Mouse (Mus musculus) limb, embryonic 11.5 days (tissue): ENCODE results near the gene Ifitm10. TPM values are rescaled to one million over a fixed set of nuclear protein-coding genes. Genes with fewer than 3 reads are reported as not detected.
"Not testable (repeated sequence)": the region's sequence is repeated elsewhere in the genome, so short reads cannot be mapped to it uniquely, and the experiment has no call there.

Experiments used
- ATAC-seq: fragments of 200-750 bp; cut with Nextera tagmentation; 2 replicates; pipeline ENCODE4 v1.8.0; 2017; ENCODE audit warnings: low read depth; ENCODE audit not compliant: insufficient number of reproducible peaks, low FRiP score, low TSS enrichment
- DNase-seq: peaks from one replicate; pipeline ENCODE4 v3.0.0-alpha.2; 2015; ENCODE audit warnings: low spot score
- H3K27ac ChIP-seq: fragments of 300-500 bp; sonication (generic); replicated peaks from 2 replicates; pipeline ENCODE4 v1.5.1; 2014; ENCODE audit warnings: low read depth, mild to moderate bottlenecking, low read length
- H3K27me3 ChIP-seq: fragments of 300-500 bp; sonication (generic); 2 replicates; pipeline ENCODE4 v1.6.1; 2014; ENCODE audit warnings: mild to moderate bottlenecking, low read length, mixed read lengths; ENCODE audit not compliant: control insufficient read depth, insufficient read depth
- H3K36me3 ChIP-seq: fragments of 300-500 bp; sonication (generic); 2 replicates; pipeline ENCODE4 v1.6.1; 2014; ENCODE audit warnings: mild to moderate bottlenecking, low read length, moderate library complexity, mixed read lengths; ENCODE audit not compliant: control insufficient read depth, insufficient read depth
- H3K4me1 ChIP-seq: fragments of 300-500 bp; sonication (generic); 2 replicates; pipeline ENCODE4 v1.6.1; 2014; ENCODE audit warnings: low read length, mixed read lengths; ENCODE audit not compliant: control insufficient read depth, insufficient read depth
- H3K4me2 ChIP-seq: fragments of 300-500 bp; sonication (generic); 2 replicates; pipeline ENCODE4 v1.6.1; 2014; ENCODE audit warnings: low read depth, mild to moderate bottlenecking, moderate library complexity; ENCODE audit not compliant: severe bottlenecking
- H3K4me3 ChIP-seq: fragments of 300-500 bp; sonication (generic); 2 replicates; pipeline ENCODE4 v1.5.1; 2014; ENCODE audit warnings: low read depth, low read length
- H3K9ac ChIP-seq: fragments of 300-500 bp; sonication (generic); 2 replicates; pipeline ENCODE4 v1.6.1; 2014; ENCODE audit warnings: mild to moderate bottlenecking, low read length
- H3K9me3 ChIP-seq: fragments of 300-500 bp; sonication (generic); 2 replicates; pipeline ENCODE4 v1.6.1; 2016; ENCODE audit warnings: low read length; ENCODE audit not compliant: control insufficient read depth
- WGBS: fragments of 180-500 bp; shearing (Covaris S2); extraction: QIAGEN DNeasy Blood & Tissue Kit; methylation state at CpG from one replicate; pipeline ENCODE4 v1.1.7; 2014; 5-methylcytosine and 5-hydroxymethylcytosine counted together
- polyA plus RNA-seq: library from polyadenylated mRNA; unstranded; fragments of >200 nt; fragmentation: Nextera tagmentation; extraction: Ambion mirVana; gene quantifications from 2 replicates; pipeline ENCODE4 v1.2.1, GENCODE M21; 2014

The Ifitm10 gene
- polyA plus RNA-seq, 1 experiment from 2014 or later: 0.72 TPM

DNA sequence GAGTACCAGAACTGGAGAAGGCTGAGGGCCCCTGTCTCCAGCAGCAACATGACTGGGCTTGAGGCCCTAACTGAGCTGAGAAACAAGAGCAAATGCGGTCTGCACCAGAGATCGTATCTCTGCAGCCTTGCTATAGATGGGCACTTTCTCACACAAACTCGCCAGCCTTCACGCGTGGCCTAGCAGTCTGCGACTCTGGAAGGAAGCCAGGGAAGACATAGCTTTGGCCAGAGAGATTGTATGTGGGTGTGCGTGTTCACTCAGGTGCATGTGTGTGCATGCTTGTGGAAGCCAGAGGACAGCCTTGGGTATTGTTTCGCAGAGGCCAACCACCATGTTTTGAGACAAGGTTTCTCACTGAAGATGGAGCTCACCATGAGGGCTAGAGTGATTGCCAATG is 35.1 kb upstream of the Ifitm10 start:
- Histone ChIP-seq H3K27me3 (no peaks in the 10 kb centered on the region), H3K4me3 (no peak overlapping the region), H3K4me2 (no peak overlapping the region), H3K9ac (no peak overlapping the region), H3K27ac (no peak overlapping the region), H3K9me3 (no peaks in the 10 kb centered on the region), H3K4me1 (no peaks in the 10 kb centered on the region), H3K36me3 (no peaks in the 10 kb centered on the region)
- WGBS: 94% methylated on average over 8 of the region's 8 CpGs
- ATAC-seq (no peak), DNase-seq (no peak)

DNA sequence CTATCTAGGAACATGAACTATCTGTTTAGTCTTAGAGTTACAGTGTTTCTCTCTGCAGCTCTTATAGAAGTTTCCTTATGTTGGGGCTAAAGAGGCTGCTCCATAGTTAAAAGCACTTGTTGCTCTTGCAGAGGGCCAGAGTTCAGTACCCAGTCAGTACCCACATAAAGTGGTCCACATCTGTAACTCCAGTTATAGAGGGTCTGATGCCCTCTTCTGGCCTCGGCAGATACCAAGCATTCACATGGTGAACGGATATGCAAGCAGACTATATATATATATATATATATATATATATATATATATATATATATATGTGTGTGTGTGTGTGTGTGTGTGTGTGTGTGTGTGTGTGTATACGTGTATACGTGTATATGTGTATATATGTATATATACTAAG is 34.4 kb upstream of the Ifitm10 start:
- no peak for DNase-seq
- Histone ChIP-seq H3K27ac (no peak overlapping the region), H3K4me3 (no peak overlapping the region), H3K4me2 (no peak overlapping the region), H3K9me3 (no peaks in the 10 kb centered on the region), H3K4me1 (no peaks in the 10 kb centered on the region), H3K27me3 (no peaks in the 10 kb centered on the region), H3K36me3 (no peaks in the 10 kb centered on the region), H3K9ac (no peak overlapping the region)
- 82% methylated on average over 4 of the region's 4 CpGs for WGBS
- no peak for ATAC-seq

DNA sequence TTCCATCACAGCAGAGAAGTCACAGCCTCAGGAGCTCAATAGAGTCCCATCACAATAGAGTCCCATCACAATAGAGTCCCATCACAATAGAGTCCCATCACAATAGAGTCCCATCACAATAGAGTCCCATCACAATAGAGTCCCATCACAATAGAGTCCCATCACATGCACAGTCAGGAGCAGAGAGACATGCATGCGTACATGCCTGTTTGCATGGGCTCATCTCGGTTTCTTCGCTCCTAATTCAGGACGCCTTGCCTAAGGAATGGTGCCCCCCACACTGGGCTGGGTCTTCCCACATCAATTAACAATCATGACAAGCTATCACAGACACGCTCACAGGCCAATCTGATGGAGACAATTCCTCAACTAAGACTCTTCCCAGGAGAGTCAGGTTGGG is 31.6 kb upstream of the Ifitm10 start:
- not testable (repeated sequence) for DNase-seq, H3K9me3 ChIP-seq, H3K27me3 ChIP-seq, H3K4me3 ChIP-seq, H3K4me1 ChIP-seq, H3K4me2 ChIP-seq, ATAC-seq, H3K9ac ChIP-seq, H3K27ac ChIP-seq, H3K36me3 ChIP-seq
- WGBS: 86% methylated on average over 5 of the region's 5 CpGs

DNA sequence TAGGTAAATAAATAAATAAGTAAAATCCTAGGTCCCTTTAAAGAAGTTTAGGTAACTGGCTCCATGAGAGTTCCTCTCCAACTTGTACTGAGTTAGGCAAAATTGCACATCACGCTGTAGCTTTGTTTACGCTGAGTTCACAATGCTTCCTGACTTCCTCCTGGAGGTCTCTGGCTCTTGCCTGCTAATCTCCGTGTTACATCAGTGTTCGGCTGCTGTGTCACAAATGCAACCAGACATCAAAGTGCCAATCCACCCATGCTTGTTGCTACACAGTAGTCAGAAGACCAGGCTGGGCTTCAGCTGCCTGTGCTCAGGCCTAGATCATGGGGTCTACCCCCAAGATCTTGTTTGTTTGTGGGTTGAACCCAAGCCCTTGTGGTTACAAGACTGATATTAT is 30.0 kb upstream of the Ifitm10 start:
- Histone ChIP-seq H3K36me3 (no peaks in the 10 kb centered on the region), H3K4me3 (no peak overlapping the region), H3K4me2 (no peak overlapping the region), H3K9ac (no peak overlapping the region), H3K9me3 (no peaks in the 10 kb centered on the region), H3K4me1 (no peaks in the 10 kb centered on the region), H3K27me3 (no peaks in the 10 kb centered on the region), H3K27ac (no peak overlapping the region)
- ATAC-seq: no peak
- DNase-seq: no peak
- WGBS: 80% methylated on average over 4 of the region's 4 CpGs

DNA sequence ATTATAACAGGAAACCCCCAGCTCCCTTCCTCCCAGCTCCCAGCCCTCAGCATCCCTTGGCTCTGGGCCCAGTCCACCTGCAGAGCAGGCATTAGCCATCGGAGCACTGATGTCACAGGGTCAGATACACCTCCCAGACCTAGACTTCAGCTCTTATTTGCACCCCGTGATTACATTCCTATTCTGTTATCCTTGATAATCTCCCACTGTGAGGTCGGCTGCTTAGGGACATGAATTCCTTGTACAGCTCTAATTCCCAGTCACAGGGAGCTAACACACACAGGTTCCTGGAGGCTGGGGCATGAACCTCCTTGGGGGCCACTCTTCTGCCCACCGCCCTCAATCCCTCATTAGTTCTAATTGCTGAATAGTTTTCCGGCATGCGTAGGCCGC is 27.2 kb upstream of the Ifitm10 start:
- DNase-seq: no peak
- no peak for ATAC-seq
- H3K9ac ChIP-seq: no peak overlapping the region

DNA sequence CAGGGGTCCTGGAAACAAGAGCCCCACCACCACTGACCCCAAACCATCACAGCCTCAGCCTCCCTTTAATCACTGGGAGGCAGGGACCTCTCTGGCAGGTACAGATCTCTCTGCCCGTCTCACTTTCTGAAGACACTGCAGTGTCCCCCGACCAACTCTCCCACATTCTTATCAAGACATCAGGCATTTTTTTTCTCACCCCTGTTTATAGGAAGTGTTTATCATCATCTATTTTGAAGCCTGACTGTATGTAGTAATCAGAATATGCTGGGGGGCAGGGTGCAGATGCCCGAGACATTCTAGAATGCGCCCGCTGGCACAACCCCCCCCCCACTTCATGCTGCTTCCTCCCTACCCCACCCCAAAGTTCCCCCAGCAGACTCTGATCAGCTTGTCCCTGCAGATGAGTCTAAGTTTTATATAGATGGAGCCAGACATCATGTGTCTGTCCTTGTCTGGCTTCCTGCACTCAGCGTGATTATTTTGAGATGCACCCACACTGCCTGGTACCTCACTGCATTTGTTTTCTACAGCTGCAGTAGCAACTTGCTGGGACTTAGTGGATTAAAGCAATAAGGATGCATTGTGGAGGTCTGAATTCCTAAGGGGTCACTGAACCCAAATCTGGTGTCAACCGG is 26.7 kb upstream of the Ifitm10 start:
- ATAC-seq (no peak), DNase-seq (no peak)
- Histone ChIP-seq H3K4me1 (no peaks in the 10 kb centered on the region), H3K9me3 (no peaks in the 10 kb centered on the region), H3K4me3 (no peak overlapping the region), H3K9ac (no peak overlapping the region), H3K4me2 (no peak overlapping the region), H3K27ac (no peak overlapping the region), H3K27me3 (no peaks in the 10 kb centered on the region), H3K36me3 (no peaks in the 10 kb centered on the region)
- 77% methylated on average over 7 of the region's 7 CpGs for WGBS

More for the DNA sequence above, 27.2 kb upstream of the Ifitm10 start:
- Histone ChIP-seq H3K9me3 (no peaks in the 10 kb centered on the region), H3K27me3 (no peaks in the 10 kb centered on the region), H3K27ac (no peak overlapping the region), H3K4me3 (no peak overlapping the region), H3K36me3 (no peaks in the 10 kb centered on the region), H3K4me2 (no peak overlapping the region), H3K4me1 (no peaks in the 10 kb centered on the region)
- 51% methylated on average over 7 of the region's 7 CpGs for WGBS

DNA sequence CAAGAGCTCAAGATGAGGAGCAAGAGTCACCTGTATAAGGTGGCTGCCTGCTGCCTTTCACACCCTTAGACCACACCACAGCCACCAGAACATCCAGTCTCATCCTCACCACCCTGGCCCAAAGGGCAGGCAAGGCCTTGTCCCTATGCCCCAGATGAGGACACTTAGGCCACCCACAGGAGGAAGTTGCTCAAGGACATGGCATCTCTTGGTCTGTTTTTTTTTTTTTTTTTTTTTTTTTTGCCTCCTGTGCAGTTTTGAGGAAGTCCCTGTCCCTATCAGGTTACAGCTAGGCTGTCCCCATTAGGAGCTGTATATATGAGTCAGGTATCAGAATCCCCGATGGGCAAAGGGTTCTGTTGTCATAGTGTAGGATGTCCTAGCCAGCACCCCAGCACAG is 25.7 kb upstream of the Ifitm10 start:
- DNase-seq (no peak), ATAC-seq (no peak)
- Histone ChIP-seq H3K4me3 (no peak overlapping the region), H3K4me2 (no peak overlapping the region), H3K36me3 (no peaks in the 10 kb centered on the region), H3K9me3 (no peaks in the 10 kb centered on the region), H3K4me1 (no peaks in the 10 kb centered on the region), H3K9ac (no peak overlapping the region), H3K27ac (no peak overlapping the region), H3K27me3 (no peaks in the 10 kb centered on the region)
- 81% methylated on average over 1 of the region's 1 CpGs for WGBS

DNA sequence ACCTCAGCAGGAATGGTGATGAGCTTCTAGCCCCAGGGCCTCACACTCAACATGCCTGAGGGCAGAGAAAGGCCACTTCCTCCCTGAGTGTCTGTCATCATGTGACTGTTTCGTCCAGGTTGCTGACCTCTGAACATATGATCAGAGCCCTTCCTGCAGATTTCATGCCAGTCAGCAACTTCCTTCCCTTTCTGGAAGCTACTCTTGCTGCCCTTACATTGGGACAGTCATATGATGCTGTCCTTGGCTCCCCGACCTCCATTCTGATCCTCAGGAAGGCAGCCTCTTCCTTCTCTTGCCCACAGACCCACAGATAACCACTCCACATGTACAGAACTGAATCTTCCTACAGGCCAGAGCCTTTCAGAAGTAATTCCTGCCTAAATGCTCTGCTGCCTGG is 24.5 kb upstream of the Ifitm10 start:
- DNase-seq (no peak), ATAC-seq (no peak)
- H3K9ac ChIP-seq: no peak overlapping the region
- H3K27ac ChIP-seq: no peak overlapping the region
- no peak overlapping the region for H3K4me2 ChIP-seq
- no peaks in the 10 kb centered on the region for H3K27me3 ChIP-seq
- no peak overlapping the region for H3K4me3 ChIP-seq
- WGBS: 48% methylated on average over 2 of the region's 2 CpGs
- no peaks in the 10 kb centered on the region for H3K4me1 ChIP-seq
- H3K9me3 ChIP-seq: no peaks in the 10 kb centered on the region
- no peaks in the 10 kb centered on the region for H3K36me3 ChIP-seq

DNA sequence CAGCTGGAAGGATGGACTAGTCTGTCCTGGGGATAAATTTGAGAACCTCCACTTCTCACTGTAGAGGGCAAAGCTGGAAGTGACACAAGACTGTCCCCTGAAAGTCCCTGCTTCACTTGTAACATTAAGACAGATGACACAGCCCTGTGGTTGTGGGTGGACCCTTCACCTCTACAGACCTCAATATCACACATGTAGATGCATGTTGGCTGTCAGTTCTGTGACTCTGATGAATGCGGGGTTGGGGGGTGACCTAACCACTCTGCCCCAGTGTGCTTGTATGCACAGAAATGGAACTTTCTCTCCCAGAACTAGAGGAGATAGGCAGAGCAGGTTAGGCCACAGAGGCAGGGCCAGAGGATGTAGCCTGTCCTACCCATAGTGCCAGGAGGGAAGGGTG is 23.1 kb upstream of the Ifitm10 start:
- H3K4me2 ChIP-seq: no peak overlapping the region
- no peak overlapping the region for H3K27ac ChIP-seq
- H3K4me1 ChIP-seq: no peaks in the 10 kb centered on the region
- H3K9me3 ChIP-seq: no peaks in the 10 kb centered on the region
- no peak overlapping the region for H3K9ac ChIP-seq
- no peaks in the 10 kb centered on the region for H3K27me3 ChIP-seq
- ATAC-seq (no peak), DNase-seq (no peak)
- 97% methylated on average over 1 of the region's 1 CpGs for WGBS
- no peak overlapping the region for H3K4me3 ChIP-seq
- no peaks in the 10 kb centered on the region for H3K36me3 ChIP-seq
